Mouse (Mus musculus) A20 (cell line): ENCODE data around the gene Gm26602.

ENCODE experiments used
- DNase-seq: peaks from one replicate; pipeline ENCODE4 v3.0.0-alpha.2; 2011; ENCODE audit warnings: low read depth, low spot score

Gm26602 gene

DNA sequence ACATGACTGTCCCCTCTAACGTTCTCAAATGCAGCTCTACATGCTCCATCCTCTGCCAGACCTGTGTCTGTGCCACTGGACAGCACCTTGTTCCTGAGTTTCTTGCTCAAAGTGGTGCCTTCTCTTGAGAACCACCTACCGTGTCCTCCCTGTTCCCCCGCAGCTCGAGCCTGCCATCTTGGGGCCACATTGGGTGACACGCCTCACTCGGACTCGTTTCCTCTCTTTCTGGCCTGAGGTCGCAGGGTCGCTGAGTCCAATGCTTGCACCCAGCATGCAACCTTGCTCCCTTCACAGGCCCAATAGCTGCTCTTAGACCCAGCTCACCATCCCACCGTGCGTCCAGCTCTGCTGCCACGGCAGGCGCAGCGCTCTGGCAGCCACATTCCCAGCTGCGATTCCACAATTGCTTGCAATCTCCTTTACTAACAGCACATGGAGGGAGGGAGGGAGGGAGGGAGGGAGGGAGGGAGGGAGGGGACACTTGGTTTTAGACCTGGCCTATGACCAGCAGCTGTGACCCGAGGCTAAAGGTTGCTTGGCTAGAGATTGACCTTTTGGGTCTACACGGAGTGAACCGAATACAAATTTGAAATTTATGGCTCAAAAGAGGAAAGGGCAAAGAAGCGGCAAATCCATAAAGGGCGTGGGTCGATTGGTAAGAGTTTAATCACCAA, 47.6 kb downstream of the Gm26602 start:
- DNase-seq: peak; percentile 89

DNA sequence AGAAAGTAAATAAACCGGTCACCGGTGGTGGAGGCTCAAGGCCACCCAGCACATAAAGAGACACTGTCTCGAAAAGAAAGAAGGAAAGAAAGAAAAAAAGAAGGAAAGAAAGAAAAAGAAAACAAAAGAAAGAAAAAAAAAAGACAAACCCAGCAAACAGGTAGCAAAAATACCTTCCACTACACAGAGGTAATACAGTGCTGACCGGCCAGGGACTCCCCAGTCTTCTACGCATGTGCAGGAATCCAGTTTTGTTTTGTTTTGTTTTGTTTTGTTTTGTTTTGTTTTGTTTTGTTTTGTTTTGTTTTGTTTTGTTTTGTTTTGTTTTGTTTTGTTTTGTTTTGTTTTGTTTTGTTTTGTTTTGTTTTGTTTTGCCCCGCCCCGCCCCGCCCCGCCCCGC, 48.8 kb downstream of the Gm26602 start:
- peak; percentile 52 for DNase-seq

DNA sequence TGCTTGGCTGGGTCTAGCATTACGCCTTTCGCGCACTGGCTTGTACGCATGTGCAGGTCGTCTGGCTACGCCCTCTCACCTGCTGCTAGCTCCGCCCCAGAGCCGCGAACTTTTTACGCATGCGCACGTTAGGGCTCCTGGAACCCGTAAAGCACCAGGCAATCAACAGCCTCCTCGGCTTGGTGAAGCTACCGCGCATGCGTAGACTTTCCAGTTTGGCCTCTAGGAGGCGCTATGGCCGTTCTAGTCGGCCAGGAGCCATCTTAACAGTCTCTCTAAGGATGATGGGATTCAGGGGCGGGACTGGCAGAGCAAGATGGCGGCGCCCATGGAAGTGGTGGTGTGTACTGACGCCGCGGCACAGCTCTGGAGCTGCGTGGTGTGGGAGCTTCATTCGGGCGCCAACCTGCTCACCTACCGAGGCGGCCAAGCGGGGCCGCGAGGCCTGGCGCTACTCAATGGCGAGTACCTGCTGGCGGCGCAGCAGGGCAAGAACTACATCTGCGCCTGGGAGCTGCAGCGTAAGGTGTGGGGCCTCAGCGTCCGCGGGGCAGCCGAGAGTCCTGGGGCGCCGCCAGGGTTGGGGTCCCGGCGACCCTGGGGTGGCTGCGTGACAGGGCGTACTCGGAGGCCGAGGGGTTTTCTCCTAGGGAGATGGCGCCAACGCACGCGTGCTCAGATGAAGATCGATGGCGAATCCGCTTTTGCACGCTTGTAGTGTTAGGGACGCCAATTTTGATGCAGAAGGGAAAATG, 49.4 kb downstream of the Gm26602 start, which contains the start of gene Wdr18:
Wdr18 (plus strand) TSS at position 306 of the 755 bp plus-strand sequence.
- peak; percentile 100 for DNase-seq
